Mouse (Mus musculus) E14TG2a.4 (cell line): ENCODE data around the gene Ccna1.

ENCODE experiments used
- H3K27me3 ChIP-seq: 2 replicates; pipeline ENCODE4 v1.6.1; 2014; ENCODE audit warnings: low read length, control low read depth; ENCODE audit not compliant: insufficient read depth
- H3K36me3 ChIP-seq: 2 replicates; pipeline ENCODE4 v1.6.1; 2014; ENCODE audit warnings: low read length, control low read depth; ENCODE audit not compliant: insufficient read depth
- H3K4me1 ChIP-seq: replicated peaks from 2 replicates; pipeline ENCODE4 v1.6.1; 2014; ENCODE audit warnings: low read depth, low read length, control low read depth
- H3K4me3 ChIP-seq: replicated peaks from 2 replicates; pipeline ENCODE4 v1.5.1; 2014; ENCODE audit warnings: mild to moderate bottlenecking, low read length
- H3K9me3 ChIP-seq: 2 replicates; pipeline ENCODE4 v1.6.1; 2014; ENCODE audit warnings: low read length, control low read depth
- CTCF ChIP-seq: conservative IDR thresholded peaks from 2 replicates; pipeline ENCODE4 v1.5.1; 2014; ENCODE audit warnings: low read length
- NANOG ChIP-seq: IDR thresholded peaks from 2 replicates; pipeline ENCODE4 v1.6.1; 2014; ENCODE audit warnings: borderline replicate concordance, low read length, mixed read lengths
- POU5F1 ChIP-seq: IDR thresholded peaks from 2 replicates; pipeline ENCODE4 v1.6.1; 2014; ENCODE audit warnings: low read length, borderline replicate concordance

The Ccna1 gene

GRCm38 (mm10) chr3:55055747-55056120 is 433 bp upstream of the Ccna1 start:
- Histone ChIP-seq H3K27me3 (peaks cover 60% of the 10 kb centered on the region), H3K4me1 (peaks cover 25% of the 10 kb centered on the region), H3K9me3 (no peaks in the 10 kb centered on the region), H3K36me3 (no peaks in the 10 kb centered on the region), H3K4me3 (peak overlapping the region; percentile 90)
- TF ChIP-seq POU5F1: no peak
- TF ChIP-seq CTCF: no peak
- TF ChIP-seq NANOG: no peak

GRCm38 (mm10) chr3:55054231-55054630 is 1.1 kb downstream of the Ccna1 start:
- Histone ChIP-seq H3K4me3 (peak overlapping the region; percentile 90), H3K36me3 (no peaks in the 10 kb centered on the region), H3K9me3 (no peaks in the 10 kb centered on the region), H3K27me3 (peaks cover 65% of the 10 kb centered on the region), H3K4me1 (peaks cover 25% of the 10 kb centered on the region)
- no peak for TF ChIP-seq POU5F1
- no peak for TF ChIP-seq CTCF
- TF ChIP-seq NANOG: no peak

- Histone ChIP-seq H3K4me3 (no peak overlapping the region), H3K9me3 (no peaks in the 10 kb centered on the region), H3K27me3 (peaks cover 6% of the 10 kb centered on the region; the same call in 1 of the 2 replicates), H3K36me3 (no peaks in the 10 kb centered on the region), H3K4me1 (0 out of 2 replicates have a peak, but pooled peaks cover 4% of the 10 kb centered on the region)
- TF ChIP-seq POU5F1 (no peak), NANOG (no peak), CTCF (no peak)
These were observed 10.5 kb downstream of the Ccna1 start for GRCm38 (mm10) chr3:55044601-55045370.

GRCm38 (mm10) chr3:55037608-55038007 is 17.7 kb downstream of the Ccna1 start:
- H3K9me3 ChIP-seq: no peaks in the 10 kb centered on the region
- H3K27me3 ChIP-seq: peaks cover 14% of the 10 kb centered on the region
- TF ChIP-seq POU5F1 (no peak), CTCF (no peak), NANOG (no peak)
- no peak overlapping the region for H3K4me3 ChIP-seq
- H3K36me3 ChIP-seq: no peaks in the 10 kb centered on the region
- H3K4me1 ChIP-seq: no peaks in the 10 kb centered on the region

DNA sequence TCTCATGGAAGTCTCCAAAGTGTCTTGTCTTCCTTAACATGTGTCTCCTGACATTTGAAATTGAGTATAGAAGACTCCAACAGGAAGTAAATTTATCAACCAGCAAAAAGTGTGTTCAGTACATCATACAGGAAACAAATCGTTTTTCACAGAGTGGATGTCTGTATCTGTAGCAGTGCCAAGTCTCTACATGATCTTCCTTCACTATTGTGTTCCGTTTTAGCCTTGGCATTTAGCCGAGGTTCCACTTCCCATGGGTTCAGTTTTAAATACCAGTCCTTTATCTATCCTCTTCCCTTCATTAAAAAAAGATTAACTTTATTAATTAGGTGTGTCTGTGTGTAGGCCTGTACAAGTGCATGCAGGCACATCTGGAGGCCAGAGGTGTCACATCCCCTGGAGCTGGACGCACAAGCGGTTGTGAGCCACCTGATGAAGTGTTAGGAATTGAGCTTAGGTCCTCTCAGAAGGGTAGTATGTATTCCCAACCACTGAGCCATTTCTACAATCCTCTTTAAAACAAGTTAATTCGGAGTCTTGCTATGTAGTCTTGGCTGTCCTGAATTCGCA is 27.9 kb downstream of the Ccna1 start:
- no peak overlapping the region for H3K4me3 ChIP-seq
- TF ChIP-seq NANOG (no peak), POU5F1 (no peak), CTCF (no peak)
- no peaks in the 10 kb centered on the region for H3K9me3 ChIP-seq
- no peaks in the 10 kb centered on the region for H3K36me3 ChIP-seq
- no peaks in the 10 kb centered on the region for H3K4me1 ChIP-seq
- no peaks in the 10 kb centered on the region for H3K27me3 ChIP-seq

DNA sequence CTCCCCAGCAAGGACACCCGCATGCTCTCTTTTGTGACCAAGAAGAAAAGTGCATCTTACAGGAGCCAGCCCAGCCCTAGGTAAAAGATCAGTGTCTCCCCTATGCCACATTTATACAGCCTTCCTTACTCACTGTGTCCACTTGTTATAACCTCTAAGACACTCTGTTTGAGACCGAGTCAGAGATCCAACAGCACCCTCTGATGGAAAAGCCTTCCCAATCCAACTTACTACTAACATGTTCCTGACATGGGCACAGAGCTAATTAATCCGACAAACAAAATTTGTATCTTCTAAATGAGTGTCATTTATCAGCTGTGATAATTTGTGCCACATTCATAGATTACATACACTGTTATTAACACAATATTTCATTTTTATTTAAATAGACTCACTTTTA is 29.8 kb downstream of the Ccna1 start:
- H3K4me1 ChIP-seq: no peaks in the 10 kb centered on the region
- H3K27me3 ChIP-seq: no peaks in the 10 kb centered on the region
- H3K4me3 ChIP-seq: no peak overlapping the region
- no peaks in the 10 kb centered on the region for H3K36me3 ChIP-seq
- no peaks in the 10 kb centered on the region for H3K9me3 ChIP-seq
- TF ChIP-seq NANOG: no peak
- TF ChIP-seq POU5F1: no peak
- no peak for TF ChIP-seq CTCF

DNA sequence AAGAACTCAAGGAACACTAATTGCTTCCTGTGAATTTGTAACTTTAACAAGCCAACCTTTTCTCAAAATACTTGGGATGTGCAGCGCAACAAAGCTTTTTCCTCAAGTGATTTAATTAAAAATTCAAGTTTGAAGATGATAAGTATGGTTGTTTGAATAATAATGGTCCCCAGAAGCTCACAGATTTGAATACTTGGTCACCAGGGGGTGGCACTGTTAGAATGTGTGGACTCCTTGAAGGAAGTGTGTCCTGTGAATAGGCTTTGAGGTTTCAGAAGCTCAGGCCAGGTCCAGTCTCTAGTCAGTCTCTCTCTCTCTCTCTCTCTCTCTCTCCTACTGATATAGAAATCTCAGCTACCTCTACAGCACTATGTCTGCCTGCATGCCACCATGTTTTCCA is 32.0 kb downstream of the Ccna1 start:
- no peaks in the 10 kb centered on the region for H3K27me3 ChIP-seq
- H3K4me3 ChIP-seq: no peak overlapping the region
- no peaks in the 10 kb centered on the region for H3K36me3 ChIP-seq
- H3K9me3 ChIP-seq: no peaks in the 10 kb centered on the region
- TF ChIP-seq POU5F1 (no peak), CTCF (no peak), NANOG (no peak)
- H3K4me1 ChIP-seq: no peaks in the 10 kb centered on the region

GRCm38 (mm10) chr3:55022247-55022646 is 33.1 kb downstream of the Ccna1 start:
- H3K4me3 ChIP-seq: no peak overlapping the region
- no peaks in the 10 kb centered on the region for H3K36me3 ChIP-seq
- TF ChIP-seq POU5F1: no peak
- TF ChIP-seq CTCF: peak; percentile 74
- no peaks in the 10 kb centered on the region for H3K4me1 ChIP-seq
- no peaks in the 10 kb centered on the region; the same call in 1 of the 2 replicates for H3K27me3 ChIP-seq
- H3K9me3 ChIP-seq: no peaks in the 10 kb centered on the region
